9 mouse cellular contexts compared by ENCODE assay signal in genomic region chr10:79865801-79866295, GRCm38 (mm10). TPM values are rescaled to one million over a fixed set of nuclear protein-coding genes. Genes with fewer than 3 reads are reported as not detected.
A peak's percentile ranks its signal among the peaks of the same experiment; 100 is the strongest.
DNase-seq lines count a peak whose midpoint lies in the region; ATAC-seq and TF ChIP-seq lines count a peak whose summit lies in the region.
"Had no signal": no experiment of that assay in that cellular context is flagged by ENCODE, and none has a peak within 500 bp of the region (broad histone marks: within the 10 kb centered on the region; RNA-seq: fewer than 3 reads in every experiment).

No protein-coding gene starts in this region.

- TF ChIP-seq EP300 in liver, postnatal 0 days (IDR thresholded peaks at IDR 0.05; ENCODE audit: low read depth), result no peak

- intact Hi-C loops in gastrocnemius, postnatal 14 days (cut with DNase I; ENCODE audit: low total_unique reads), result no loop called here

- H3K4me1 ChIP-seq in liver, embryonic 12.5 days, result peaks cover 10% of the 10 kb centered on the region; the same call in 1 of the 2 replicates
- no peaks in the 10 kb centered on the region; the same call in 1 of the 2 replicates for H3K4me1 ChIP-seq in liver, embryonic 11.5 days (replicated peaks; ENCODE audit: control insufficient read depth, insufficient read depth, low read length)
- H3K4me1 ChIP-seq in liver, postnatal 0 days (ENCODE audit: insufficient read depth), result no peaks in the 10 kb centered on the region

- WGBS in liver, embryonic 12.5 days (ENCODE audit: insufficient replicate concordance), result 72% methylated on average over 19 of the region's 19 CpGs
- WGBS in liver, embryonic 11.5 days, result 78% methylated on average over 19 of the region's 19 CpGs
- 61% methylated on average over 19 of the region's 19 CpGs for whole genome bisulfite sequencing in liver, postnatal 0 days (ENCODE audit: insufficient replicate concordance)

- H3K4me3 ChIP-seq in liver, embryonic 12.5 days, result no peak overlapping the region
- H3K4me3 ChIP-seq in liver, embryonic 11.5 days (ENCODE audit: low read depth, low read length), result no peak overlapping the region
- H3K4me3 ChIP-seq in liver, postnatal 0 days (ENCODE audit: low read depth, low read length), result no peak overlapping the region
- H3K4me3 ChIP-seq: neural tube, embryonic 12.5 days had no signal

- H3K27me3 ChIP-seq in liver, embryonic 12.5 days (replicated peaks), result no peaks in the 10 kb centered on the region
- H3K27me3 ChIP-seq in liver, embryonic 11.5 days (replicated peaks; ENCODE audit: control insufficient read depth, insufficient read depth, low read length), result no peaks in the 10 kb centered on the region
- H3K27me3 ChIP-seq in liver, postnatal 0 days (ENCODE audit: insufficient read depth, low read length), result no peaks in the 10 kb centered on the region
- H3K27me3 ChIP-seq: neural tube, embryonic 12.5 days had no signal

- peak; percentile 74 for TF ChIP-seq CTCF in liver, postnatal 0 days (IDR thresholded peaks at IDR 0.05; ENCODE audit: low read depth)

- 0 out of 2 replicates have a peak overlapping the region, but pooled peaks have one; percentile 39 for H3K27ac ChIP-seq in liver, embryonic 12.5 days
- H3K27ac ChIP-seq in liver, embryonic 11.5 days (ENCODE audit: low read depth, low read length), result no peak overlapping the region
- no peak overlapping the region for H3K27ac ChIP-seq in liver, postnatal 0 days (ENCODE audit: low read depth)
- H3K27ac ChIP-seq: neural tube, embryonic 12.5 days had no signal

- no peak overlapping the region for H3K9ac ChIP-seq in liver, embryonic 12.5 days
- no peak overlapping the region for H3K9ac ChIP-seq in liver, embryonic 11.5 days (ENCODE audit: low read depth, low read length)
- no peak overlapping the region for H3K9ac ChIP-seq in liver, postnatal 0 days (replicated peaks)
- H3K9ac ChIP-seq: neural tube, embryonic 12.5 days had no signal

- no peaks in the 10 kb centered on the region for H3K9me3 ChIP-seq in liver, embryonic 12.5 days (replicated peaks)
- H3K9me3 ChIP-seq in liver, embryonic 11.5 days (ENCODE audit: control insufficient read depth, low read length), result no peaks in the 10 kb centered on the region
- no peaks in the 10 kb centered on the region for H3K9me3 ChIP-seq in liver, postnatal 0 days (ENCODE audit: low read length)
- H3K9me3 ChIP-seq: neural tube, embryonic 12.5 days had no signal

- peaks cover 55% of the 10 kb centered on the region for H3K36me3 ChIP-seq in liver, embryonic 12.5 days
- peaks cover 30% of the 10 kb centered on the region for H3K36me3 ChIP-seq in liver, embryonic 11.5 days (ENCODE audit: control insufficient read depth, insufficient read depth, low read length)
- peaks cover 28% of the 10 kb centered on the region for H3K36me3 ChIP-seq in liver, postnatal 0 days (replicated peaks; ENCODE audit: insufficient read depth, low read length)

- DNase-seq in liver, embryonic 11.5 days (ENCODE audit: low spot score), result no peak
- DNase-seq in brain, adult 2 months (ENCODE audit: low read depth, low spot score), result peak; percentile 60
- peak; percentile 27 for DNase-seq in liver, postnatal 0 days
- DNase-seq in gastrocnemius, postnatal 14 days, result no peak
- no peak for DNase-seq in right cerebral cortex, postnatal 4 days
- no peak for DNase-seq in T-cell, adult 2 months (ENCODE audit: low spot score)

- no peak overlapping the region for H3K4me2 ChIP-seq in liver, embryonic 12.5 days
- no peak overlapping the region for H3K4me2 ChIP-seq in liver, embryonic 11.5 days
- H3K4me2 ChIP-seq in liver, postnatal 0 days (ENCODE audit: low read depth, low read length), result no peak overlapping the region
- H3K4me2 ChIP-seq: neural tube, embryonic 12.5 days had no signal

- ATAC-seq in liver, embryonic 12.5 days, result peak; percentile 31; the same call in 1 of the 2 replicates
- no peak for ATAC-seq in liver, embryonic 11.5 days (replicated peaks; ENCODE audit: low FRiP score)
- peak; percentile 50 for ATAC-seq in granulocyte monocyte progenitor cell, adult 5-6 weeks (replicated peaks; ENCODE audit: poor library complexity, severe bottlenecking)
- peak; percentile 45; the same call in 1 of the 2 replicates for ATAC-seq in liver, postnatal 0 days

RNA-seq across cellular contexts. Expression of gene Prtn3, which starts 8.4 kb away (rescaled TPM):
- 38.4 and 38.6 TPM in 2 replicates for polyA plus RNA-seq in liver, embryonic 12.5 days (2016; fragmentation: Nextera tagmentation; extraction: Ambion mirVana)
- 50.9 and 52.4 TPM in 2 replicates for polyA plus RNA-seq in liver, embryonic 11.5 days (2014; fragmentation: Nextera tagmentation; extraction: Ambion mirVana)
- total RNA-seq in granulocyte monocyte progenitor cell, adult 5-6 weeks (2014; fragmentation: Nextera tagmentation), result 2,258 and 3,780 TPM in 2 replicates
- total RNA-seq in granulocyte monocyte progenitor cell, adult 5-6 weeks (2017), result 1,097 and 1,536 TPM in 2 replicates
- 123 and 127 TPM in 2 replicates for polyA plus RNA-seq in liver, postnatal 0 days (2015; fragmentation: Nextera tagmentation; extraction: Ambion mirVana)
- not detected for total RNA-seq in gastrocnemius, postnatal 14 days (2021)

RNA-seq across cellular contexts. Expression of gene Plppr3, which starts 8.6 kb away (rescaled TPM):
- 8.2 and 10.0 TPM in 2 replicates for polyA plus RNA-seq in liver, embryonic 12.5 days (2016; fragmentation: Nextera tagmentation; extraction: Ambion mirVana)
- polyA plus RNA-seq in liver, embryonic 11.5 days (2014; fragmentation: Nextera tagmentation; extraction: Ambion mirVana), result 17.6 and 20.9 TPM in 2 replicates
- 72.1 and 111 TPM in 2 replicates for total RNA-seq in granulocyte monocyte progenitor cell, adult 5-6 weeks (2014; fragmentation: Nextera tagmentation)
- total RNA-seq in granulocyte monocyte progenitor cell, adult 5-6 weeks (2017), result 91.6 and 112 TPM in 2 replicates
- 2.9 and 4.9 TPM in 2 replicates for polyA plus RNA-seq in liver, postnatal 0 days (2015; fragmentation: Nextera tagmentation; extraction: Ambion mirVana)
- under 1 TPM; 0.09 to 0.29 TPM for total RNA-seq in gastrocnemius, postnatal 14 days (2021)

RNA-seq across cellular contexts. Expression of gene Ptbp1, which starts 11.6 kb away (rescaled TPM):
- polyA plus RNA-seq in liver, embryonic 12.5 days (2016; fragmentation: Nextera tagmentation; extraction: Ambion mirVana), result 207 and 211 TPM in 2 replicates
- polyA plus RNA-seq in liver, embryonic 11.5 days (2014; fragmentation: Nextera tagmentation; extraction: Ambion mirVana), result 329 and 336 TPM in 2 replicates
- total RNA-seq in granulocyte monocyte progenitor cell, adult 5-6 weeks (2014; fragmentation: Nextera tagmentation), result 497 and 526 TPM in 2 replicates
- 211 and 216 TPM in 2 replicates for total RNA-seq in granulocyte monocyte progenitor cell, adult 5-6 weeks (2017)
- polyA plus RNA-seq in liver, postnatal 0 days (2015; fragmentation: Nextera tagmentation; extraction: Ambion mirVana), result 55.4 and 59.1 TPM in 2 replicates
- 10 to 100 TPM; 40.3 to 48.1 TPM for total RNA-seq in gastrocnemius, postnatal 14 days (2021)

RNA-seq across cellular contexts. Expression of gene Elane, which starts 20.2 kb away (rescaled TPM):
- polyA plus RNA-seq in liver, embryonic 12.5 days (2016; fragmentation: Nextera tagmentation; extraction: Ambion mirVana), result 12.1 and 15.4 TPM in 2 replicates
- polyA plus RNA-seq in liver, embryonic 11.5 days (2014; fragmentation: Nextera tagmentation; extraction: Ambion mirVana), result 11.1 and 11.8 TPM in 2 replicates
- total RNA-seq in granulocyte monocyte progenitor cell, adult 5-6 weeks (2014; fragmentation: Nextera tagmentation), result 5,751 and 6,009 TPM in 2 replicates
- 2,814 and 3,772 TPM in 2 replicates for total RNA-seq in granulocyte monocyte progenitor cell, adult 5-6 weeks (2017)
- polyA plus RNA-seq in liver, postnatal 0 days (2015; fragmentation: Nextera tagmentation; extraction: Ambion mirVana), result 180 and 207 TPM in 2 replicates
- not detected for total RNA-seq in gastrocnemius, postnatal 14 days (2021)

RNA-seq across cellular contexts. Expression of gene Cfd, which starts 24.8 kb away (rescaled TPM):
- polyA plus RNA-seq in liver, embryonic 12.5 days (2016; fragmentation: Nextera tagmentation; extraction: Ambion mirVana), result not detected in 2 replicates
- polyA plus RNA-seq in liver, embryonic 11.5 days (2014; fragmentation: Nextera tagmentation; extraction: Ambion mirVana), result not detected in 2 replicates
- 1.6 and 4.5 TPM in 2 replicates for total RNA-seq in granulocyte monocyte progenitor cell, adult 5-6 weeks (2014; fragmentation: Nextera tagmentation)
- total RNA-seq in granulocyte monocyte progenitor cell, adult 5-6 weeks (2017), result not detected in 2 replicates
- polyA plus RNA-seq in liver, postnatal 0 days (2015; fragmentation: Nextera tagmentation; extraction: Ambion mirVana), result not detected in 2 replicates
- 10 to 100 TPM in 1 of 2 experiments, 1 to 10 TPM in 1; 3.6 to 16.6 TPM for total RNA-seq in gastrocnemius, postnatal 14 days (2021)
- polyA plus RNA-seq: neural tube, embryonic 12.5 days had no signal

Comparison
In these comparisons a context has a peak if more than half of its experiments do, and no peak if none do; other contexts are left out.
1. DNase-seq: peak in brain, adult 2 months (single experiment) and liver, postnatal 0 days (single experiment); none in liver, embryonic 11.5 days (single experiment), gastrocnemius, postnatal 14 days (single experiment), right cerebral cortex, postnatal 4 days (single experiment) and T-cell, adult 2 months (single experiment).